Mouse (Mus musculus) neural tube, embryonic 12.5 days (tissue): ENCODE measurements around the gene Vangl1. TPM values are rescaled to one million over a fixed set of nuclear protein-coding genes. Genes with fewer than 3 reads are reported as not detected.

Source experiments
- ATAC-seq: fragments of 200-750 bp; cut with Nextera tagmentation; 2 replicates; pipeline ENCODE4 v1.8.0; 2017; ENCODE audit warnings: low read depth, mild to moderate bottlenecking, moderate TSS enrichment, moderate library complexity; ENCODE audit not compliant: low FRiP score
- H3K27ac ChIP-seq: fragments of 300-500 bp; sonication (generic); 2 replicates; pipeline ENCODE4 v1.5.1; 2016
- H3K27me3 ChIP-seq: fragments of 300-500 bp; sonication (generic); replicated peaks from 2 replicates; pipeline ENCODE4 v1.6.1; 2016; ENCODE audit warnings: mild to moderate bottlenecking
- H3K36me3 ChIP-seq: fragments of 300-500 bp; sonication (generic); 2 replicates; pipeline ENCODE4 v1.6.1; 2016; ENCODE audit warnings: mild to moderate bottlenecking
- H3K4me1 ChIP-seq: fragments of 300-500 bp; sonication (generic); 2 replicates; pipeline ENCODE4 v1.6.1; 2016
- H3K4me2 ChIP-seq: fragments of 300-500 bp; sonication (generic); replicated peaks from 2 replicates; pipeline ENCODE4 v1.6.1; 2016; ENCODE audit warnings: mild to moderate bottlenecking
- H3K4me3 ChIP-seq: fragments of 300-500 bp; sonication (generic); 2 replicates; pipeline ENCODE4 v1.5.1; 2016
- H3K9ac ChIP-seq: fragments of 300-500 bp; sonication (generic); 2 replicates; pipeline ENCODE4 v1.6.1; 2016; ENCODE audit warnings: mild to moderate bottlenecking
- H3K9me3 ChIP-seq: fragments of 300-500 bp; sonication (generic); 2 replicates; pipeline ENCODE4 v1.6.1; 2016; ENCODE audit warnings: mild to moderate bottlenecking
- WGBS: fragments of 180-500 bp; shearing (Covaris S2); methylation state at CpG from one replicate; pipeline ENCODE4 v1.1.7; 2016; 5-methylcytosine and 5-hydroxymethylcytosine counted together
- polyA plus RNA-seq: library from polyadenylated mRNA; unstranded; fragments of >200 nt; fragmentation: Nextera tagmentation; extraction: Ambion mirVana; gene quantifications from 2 replicates; pipeline ENCODE4 v1.2.1, GENCODE M21; 2016

Gene Vangl1
- polyA plus RNA-seq, 1 experiment from 2014 or later = 14.9 TPM

DNA sequence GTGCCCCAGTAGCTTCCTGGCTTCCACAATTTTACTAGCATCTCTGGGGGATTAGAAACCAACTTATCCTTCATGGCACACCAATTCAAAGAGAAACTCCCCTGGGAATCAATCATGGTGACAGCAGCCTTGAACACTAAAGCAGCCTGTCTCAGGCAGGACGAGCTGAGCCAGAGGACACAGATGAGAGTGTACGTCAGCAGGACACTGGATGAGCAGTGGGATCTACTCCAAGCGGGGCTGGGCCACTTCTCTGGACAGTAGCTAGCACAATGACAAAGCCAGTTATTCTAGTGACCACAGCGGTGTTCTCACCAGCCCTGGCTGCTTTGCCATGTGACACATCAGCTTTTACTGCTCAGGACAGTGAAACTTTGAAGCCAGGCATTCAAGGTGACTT is 23.3 kb downstream of the Vangl1 start:
- H3K27me3 ChIP-seq = no peaks in the 10 kb centered on the region
- no peaks in the 10 kb centered on the region for H3K4me1 ChIP-seq
- no peak overlapping the region for H3K27ac ChIP-seq
- H3K9ac ChIP-seq = no peak overlapping the region
- H3K36me3 ChIP-seq = peaks cover 3% of the 10 kb centered on the region; the same call in 1 of the 2 replicates
- WGBS = 67% methylated on average over 4 of the region's 4 CpGs
- H3K4me3 ChIP-seq = no peak overlapping the region
- ATAC-seq = no peak
- H3K9me3 ChIP-seq = no peaks in the 10 kb centered on the region; the same call in 1 of the 2 replicates
- H3K4me2 ChIP-seq = no peak overlapping the region

- Histone ChIP-seq H3K9me3 (no peaks in the 10 kb centered on the region; the same call in 1 of the 2 replicates), H3K9ac (no peak overlapping the region), H3K27me3 (no peaks in the 10 kb centered on the region), H3K4me1 (no peaks in the 10 kb centered on the region), H3K36me3 (peaks cover 3% of the 10 kb centered on the region; the same call in 1 of the 2 replicates), H3K27ac (no peak overlapping the region), H3K4me3 (no peak overlapping the region), H3K4me2 (no peak overlapping the region)
- no peak for ATAC-seq
- 81% methylated on average over 7 of the region's 7 CpGs for WGBS
Measured at GRCm38 (mm10) chr3:102180746-102181145, 23.7 kb downstream of the Vangl1 start.

- WGBS = 59% methylated on average over 4 of the region's 4 CpGs
- Histone ChIP-seq H3K36me3 (peaks cover 3% of the 10 kb centered on the region; the same call in 1 of the 2 replicates), H3K4me2 (no peak overlapping the region), H3K4me1 (no peaks in the 10 kb centered on the region), H3K4me3 (no peak overlapping the region), H3K9ac (no peak overlapping the region), H3K9me3 (no peaks in the 10 kb centered on the region), H3K27me3 (no peaks in the 10 kb centered on the region), H3K27ac (no peak overlapping the region)
- ATAC-seq = no peak
Measured at GRCm38 (mm10) chr3:102179869-102180268, 24.6 kb downstream of the Vangl1 start.

DNA sequence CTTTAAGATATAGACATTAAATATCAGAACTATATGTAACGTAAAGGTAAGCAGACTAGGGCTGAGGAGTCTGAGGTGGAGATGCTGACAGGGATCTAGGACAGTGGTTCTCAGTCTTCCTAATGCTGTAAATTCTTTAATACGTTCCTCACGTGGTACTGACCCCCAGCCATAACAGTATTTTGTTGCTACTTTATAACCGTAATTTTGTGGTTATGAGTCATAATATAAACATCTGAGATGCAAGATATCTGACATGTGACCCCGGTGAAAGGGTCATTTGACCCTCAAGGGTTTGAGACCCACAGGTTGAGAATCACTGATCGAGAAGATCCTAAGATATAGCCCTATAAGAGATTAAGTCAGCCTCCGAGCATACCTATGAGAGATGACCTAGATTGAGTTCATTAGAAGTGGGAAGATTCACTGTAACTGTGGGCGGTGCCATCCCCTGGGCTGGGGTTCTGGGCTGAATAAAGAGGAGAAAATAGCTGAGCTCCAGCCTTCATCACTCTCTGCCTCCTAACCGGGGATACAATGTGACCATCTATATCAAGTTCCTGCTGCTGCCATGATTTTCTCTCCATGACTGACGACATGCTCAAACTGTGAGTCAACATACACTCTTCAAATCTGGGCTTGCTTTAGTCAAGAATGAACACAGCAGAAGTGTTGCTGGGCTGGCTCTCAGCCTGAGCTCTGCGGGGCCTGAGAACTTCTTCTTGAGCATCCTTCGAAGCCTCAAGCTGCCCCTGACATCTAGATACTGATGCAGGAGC is 26.5 kb downstream of the Vangl1 start:
- Histone ChIP-seq H3K4me2 (no peak overlapping the region), H3K27ac (no peak overlapping the region), H3K36me3 (0 out of 2 replicates have a peak, but pooled peaks cover 3% of the 10 kb centered on the region), H3K4me1 (no peaks in the 10 kb centered on the region), H3K27me3 (no peaks in the 10 kb centered on the region), H3K9me3 (no peaks in the 10 kb centered on the region), H3K4me3 (no peak overlapping the region), H3K9ac (no peak overlapping the region)
- 96% methylated on average over 12 of the region's 12 CpGs for WGBS
- ATAC-seq = no peak

DNA sequence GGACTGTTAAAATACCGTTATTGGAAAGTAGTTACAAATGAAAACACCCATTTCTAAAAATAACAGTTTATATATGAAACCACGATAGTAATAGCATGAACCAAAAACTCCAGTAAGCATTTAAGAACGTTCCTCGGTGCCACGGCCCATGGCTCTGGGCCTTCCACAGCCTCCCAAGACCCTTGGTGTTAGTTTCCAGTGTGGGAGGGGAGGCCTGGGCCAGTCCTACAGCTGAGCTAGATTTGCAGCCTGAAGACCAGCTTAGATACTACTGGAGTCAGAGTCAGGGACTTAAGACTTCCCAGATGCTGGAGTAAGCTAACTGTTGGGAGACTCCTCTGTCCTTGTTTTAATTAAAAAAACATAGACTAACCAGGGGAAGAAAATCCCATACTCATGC is 28.4 kb downstream of the Vangl1 start:
- no peak overlapping the region for H3K4me3 ChIP-seq
- no peaks in the 10 kb centered on the region for H3K4me1 ChIP-seq
- H3K27me3 ChIP-seq = no peaks in the 10 kb centered on the region
- no peak for ATAC-seq
- no peak overlapping the region for H3K27ac ChIP-seq
- no peak overlapping the region for H3K9ac ChIP-seq
- no peaks in the 10 kb centered on the region for H3K9me3 ChIP-seq
- 81% methylated on average over 5 of the region's 5 CpGs for WGBS
- H3K4me2 ChIP-seq = no peak overlapping the region
- H3K36me3 ChIP-seq = no peaks in the 10 kb centered on the region

- no peak overlapping the region for H3K27ac ChIP-seq
- no peaks in the 10 kb centered on the region for H3K36me3 ChIP-seq
- no peaks in the 10 kb centered on the region for H3K4me1 ChIP-seq
- H3K27me3 ChIP-seq = no peaks in the 10 kb centered on the region
- no peak overlapping the region for H3K4me3 ChIP-seq
- ATAC-seq = no peak
- no peaks in the 10 kb centered on the region for H3K9me3 ChIP-seq
- WGBS = 83% methylated on average over 18 of the region's 18 CpGs
- H3K4me2 ChIP-seq = no peak overlapping the region
- H3K9ac ChIP-seq = no peak overlapping the region
Measured at GRCm38 (mm10) chr3:102175701-102176100, 28.8 kb downstream of the Vangl1 start.

DNA sequence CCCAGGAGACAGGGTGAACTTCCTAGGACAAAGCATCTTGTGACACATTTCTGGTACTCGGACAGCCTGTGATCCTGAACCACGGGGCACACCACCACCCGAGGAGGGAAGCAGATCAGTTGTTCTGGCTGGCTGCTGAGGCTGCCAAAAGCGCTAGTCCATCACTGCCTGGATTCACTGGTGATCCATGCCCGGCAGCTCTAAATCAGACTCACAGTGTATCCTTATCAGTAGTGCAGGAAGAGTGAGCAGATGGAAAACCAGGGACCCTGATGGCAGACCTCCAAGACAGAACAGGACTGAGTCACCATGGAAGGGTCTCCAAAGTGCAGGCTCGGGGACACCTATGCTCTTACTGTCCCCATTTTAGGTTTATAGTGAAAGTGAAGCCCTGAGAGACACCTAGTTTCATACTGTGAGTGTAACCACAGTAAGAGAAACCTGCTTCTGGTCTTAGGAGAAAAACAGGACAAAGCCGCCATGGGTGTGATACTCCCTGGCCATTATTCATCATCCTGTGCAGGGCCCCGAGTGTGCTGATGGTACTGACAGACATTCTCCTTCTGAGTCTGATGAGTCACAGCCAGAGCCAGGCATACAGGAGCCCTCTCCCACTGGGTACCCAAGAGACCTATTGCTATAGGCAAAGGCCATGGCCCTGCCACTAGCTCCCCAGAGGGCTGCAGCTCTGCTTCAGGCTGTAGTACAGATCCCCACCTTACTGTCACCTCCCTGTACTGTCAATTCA is 30.2 kb downstream of the Vangl1 start:
- WGBS = 79% methylated on average over 8 of the region's 8 CpGs
- ATAC-seq = no peak

GRCm38 (mm10) chr3:102169197-102169905 is 35.1 kb downstream of the Vangl1 start:
- H3K27ac ChIP-seq = no peak overlapping the region
- 59% methylated on average over 13 of the region's 13 CpGs for WGBS

More for the DNA sequence above, 30.2 kb downstream of the Vangl1 start:
- Histone ChIP-seq H3K9ac (no peak overlapping the region), H3K4me1 (no peaks in the 10 kb centered on the region), H3K27me3 (no peaks in the 10 kb centered on the region), H3K4me2 (no peak overlapping the region), H3K4me3 (no peak overlapping the region), H3K27ac (no peak overlapping the region), H3K36me3 (no peaks in the 10 kb centered on the region), H3K9me3 (no peaks in the 10 kb centered on the region)

DNA sequence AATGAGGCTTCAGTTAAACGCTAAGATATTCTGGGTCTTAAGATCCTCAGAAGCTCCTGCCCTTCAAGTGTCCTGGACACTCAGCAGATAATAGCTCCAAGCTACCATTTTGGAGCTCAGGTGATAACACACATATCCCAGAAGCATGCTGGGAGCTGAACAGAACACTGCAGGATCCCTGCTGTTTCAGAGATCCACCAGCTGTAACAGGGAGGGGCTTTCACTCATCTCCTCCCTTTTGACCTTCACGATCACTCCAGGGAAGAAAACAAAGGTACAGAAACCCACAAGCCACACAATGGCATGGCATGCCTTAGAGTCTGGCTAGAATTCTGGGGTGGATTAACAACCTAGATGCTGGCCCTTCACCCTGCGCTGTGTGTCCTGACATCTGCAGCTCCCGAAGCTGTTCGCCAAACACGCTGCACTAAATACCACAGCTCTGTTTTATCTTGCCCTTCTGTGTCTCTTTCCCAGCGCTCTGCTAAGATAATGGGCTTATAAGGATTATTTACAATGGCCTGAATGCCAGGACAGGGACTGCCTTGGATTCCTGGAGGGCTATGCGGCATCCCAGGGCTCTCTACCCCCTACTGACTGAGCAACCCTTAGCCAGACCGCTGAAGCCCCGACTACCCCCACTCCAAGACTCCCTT is 36.8 kb downstream of the Vangl1 start:
- no peak overlapping the region for H3K9ac ChIP-seq
- ATAC-seq = no peak

More at GRCm38 (mm10) chr3:102169197-102169905, 35.1 kb downstream of the Vangl1 start:
- no peaks in the 10 kb centered on the region for H3K27me3 ChIP-seq
- H3K4me1 ChIP-seq = peaks cover 11% of the 10 kb centered on the region
- H3K4me3 ChIP-seq = no peak overlapping the region
- no peaks in the 10 kb centered on the region for H3K36me3 ChIP-seq
- peak; percentile 62; the same call in 1 of the 2 replicates for ATAC-seq
- no peaks in the 10 kb centered on the region for H3K9me3 ChIP-seq
- no peak overlapping the region for H3K9ac ChIP-seq
- H3K4me2 ChIP-seq = 0 out of 2 replicates have a peak overlapping the region, but pooled peaks have one; percentile 3

DNA sequence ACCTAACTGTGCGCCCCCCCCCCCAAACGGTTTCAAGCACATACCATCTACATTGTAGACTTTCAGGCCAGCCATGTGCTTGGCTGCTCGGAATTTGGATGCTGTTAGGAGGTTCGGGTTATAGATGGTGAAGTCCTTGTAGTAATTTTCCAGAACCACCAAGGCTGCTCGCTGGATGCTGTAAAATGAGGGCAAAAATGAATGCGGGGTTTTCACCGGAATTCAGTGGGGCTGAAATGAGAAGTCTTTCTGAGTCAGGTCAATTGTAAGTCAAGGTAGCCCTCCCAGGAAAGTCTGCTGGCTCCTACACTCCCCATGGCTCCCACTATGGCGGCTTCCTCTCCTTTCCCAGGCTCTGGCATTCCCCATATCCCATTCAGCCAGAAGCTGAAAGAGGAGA is 37.7 kb downstream of the Vangl1 start:
- H3K36me3 ChIP-seq = no peaks in the 10 kb centered on the region
- 86% methylated on average over 8 of the region's 8 CpGs for WGBS
- H3K9ac ChIP-seq = no peak overlapping the region
- H3K27me3 ChIP-seq = no peaks in the 10 kb centered on the region
- H3K27ac ChIP-seq = no peak overlapping the region
- H3K9me3 ChIP-seq = no peaks in the 10 kb centered on the region
- no peak overlapping the region for H3K4me2 ChIP-seq
- H3K4me1 ChIP-seq = peaks cover 11% of the 10 kb centered on the region
- no peak overlapping the region for H3K4me3 ChIP-seq
- ATAC-seq = no peak

More for the DNA sequence above, 36.8 kb downstream of the Vangl1 start:
- Histone ChIP-seq H3K4me2 (peak overlapping the region; percentile 24; the same call in 1 of the 2 replicates), H3K9me3 (no peaks in the 10 kb centered on the region), H3K36me3 (no peaks in the 10 kb centered on the region), H3K27ac (no peak overlapping the region), H3K4me1 (peaks cover 11% of the 10 kb centered on the region), H3K27me3 (no peaks in the 10 kb centered on the region), H3K4me3 (no peak overlapping the region)
- 7% methylated on average over 10 of the region's 10 CpGs for WGBS

GRCm38 (mm10) chr3:102166287-102166620 is 38.2 kb downstream of the Vangl1 start:
- no peak for ATAC-seq
- Histone ChIP-seq H3K9ac (no peak overlapping the region), H3K27me3 (no peaks in the 10 kb centered on the region), H3K4me3 (no peak overlapping the region), H3K36me3 (no peaks in the 10 kb centered on the region), H3K4me1 (peaks cover 11% of the 10 kb centered on the region), H3K9me3 (no peaks in the 10 kb centered on the region), H3K4me2 (no peak overlapping the region), H3K27ac (no peak overlapping the region)
- WGBS = 79% methylated on average over 4 of the region's 4 CpGs
